Comparison of ENCODE assay signal across 8 mouse cellular contexts in genomic region chr2:61593030-61593811, GRCm38 (mm10). TPM values are rescaled to one million over a fixed set of nuclear protein-coding genes. Genes with fewer than 3 reads are reported as not detected.
DNase-seq lines count a peak whose midpoint lies in the region; ATAC-seq lines count a peak whose summit lies in the region.

No protein-coding gene starts in this region.

- 1% methylated on average over 62 of the region's 62 CpGs for WGBS in intestine, embryonic 14.5 days

- 0 out of 2 replicates have a peak, but pooled peaks cover 3% of the 10 kb centered on the region for H3K4me1 ChIP-seq in intestine, embryonic 14.5 days (replicated peaks; ENCODE audit: control insufficient read depth, insufficient read depth, low read length)

- H3K9ac ChIP-seq in intestine, embryonic 14.5 days (ENCODE audit: low read length) = peak overlapping the region; percentile 69

- H3K27ac ChIP-seq in intestine, embryonic 14.5 days (ENCODE audit: low read depth) = peak overlapping the region; percentile 79

- no peaks in the 10 kb centered on the region for H3K9me3 ChIP-seq in intestine, embryonic 14.5 days (ENCODE audit: control insufficient read depth, low read length)

- peak; percentile 97 for ATAC-seq in intestine, embryonic 14.5 days (replicated peaks; ENCODE audit: low FRiP score, low TSS enrichment, low read depth)

- H3K36me3 ChIP-seq in intestine, embryonic 14.5 days (ENCODE audit: control insufficient read depth, insufficient read depth, low read length) = no peaks in the 10 kb centered on the region

- peak overlapping the region; percentile 86 for H3K4me2 ChIP-seq in intestine, embryonic 14.5 days (ENCODE audit: low read length)

- intact Hi-C loops in gastrocnemius, postnatal 14 days (cut with DNase I; ENCODE audit: low total_unique reads) = no loop called here
- intact Hi-C loops in left cerebral cortex, postnatal 14 days (cut with DNase I) = no loop called here

- H3K27me3 ChIP-seq in intestine, embryonic 14.5 days (replicated peaks; ENCODE audit: control insufficient read depth, insufficient read depth, low read length) = no peaks in the 10 kb centered on the region

- DNase-seq in adipocyte (ENCODE audit: low spot score) = peak; percentile 97
- DNase-seq in embryo, embryonic 10 days (ENCODE audit: low spot score) = peak; percentile 95
- DNase-seq in gastrocnemius, postnatal 14 days = peak; percentile 92
- peak; percentile 95 for DNase-seq in intestine, embryonic 14.5 days (ENCODE audit: low spot score)
- peak; percentile 82 to 84 for DNase-seq in left cerebral cortex, postnatal 14 days (ENCODE audit: low spot score in 2 of 2)
- peak; percentile 94 for DNase-seq in mesoderm, embryonic 11.5 days (ENCODE audit: low read depth, low spot score)
- peak; percentile 79 to 81 for DNase-seq in right cerebral cortex, postnatal 36 days (ENCODE audit: low spot score in 2 of 2)
- peak; percentile 97 for DNase-seq in yolk sac, embryonic 10.5 days (ENCODE audit: low spot score)

- peak overlapping the region; percentile 77 for H3K4me3 ChIP-seq in intestine, embryonic 14.5 days (ENCODE audit: low read depth, low read length)

RNA-seq across cellular contexts. Expression of gene Tank, which starts 14.8 kb away (rescaled TPM):
- total RNA-seq in gastrocnemius, postnatal 14 days (2021) = 10 to 100 TPM; 14.2 to 14.5 TPM
- polyA plus RNA-seq in intestine, embryonic 14.5 days (2014; fragmentation: Nextera tagmentation; extraction: Ambion mirVana) = 30.7 and 32.0 TPM in 2 replicates
- total RNA-seq in left cerebral cortex, postnatal 14 days (2021) = 10 to 100 TPM; 26.3 to 27.1 TPM

Comparison
In these comparisons a context has a peak if more than half of its experiments do, and no peak if none do; other contexts are left out.
1. Peak in every context shown above with its lines: DNase-seq, ATAC-seq, H3K4me3 ChIP-seq and H3K27ac ChIP-seq.